Mouse (Mus musculus) cerebellum, postnatal 14 days (tissue): ENCODE measurements around the gene Gm4871.

Experiments
- DNase-seq, 2 experiments: peaks; one replicate each; pipeline ENCODE4 v3.0.0; 2021; ENCODE audit warnings: mixed read lengths in 2 of 2

Gene Gm4871

DNA sequence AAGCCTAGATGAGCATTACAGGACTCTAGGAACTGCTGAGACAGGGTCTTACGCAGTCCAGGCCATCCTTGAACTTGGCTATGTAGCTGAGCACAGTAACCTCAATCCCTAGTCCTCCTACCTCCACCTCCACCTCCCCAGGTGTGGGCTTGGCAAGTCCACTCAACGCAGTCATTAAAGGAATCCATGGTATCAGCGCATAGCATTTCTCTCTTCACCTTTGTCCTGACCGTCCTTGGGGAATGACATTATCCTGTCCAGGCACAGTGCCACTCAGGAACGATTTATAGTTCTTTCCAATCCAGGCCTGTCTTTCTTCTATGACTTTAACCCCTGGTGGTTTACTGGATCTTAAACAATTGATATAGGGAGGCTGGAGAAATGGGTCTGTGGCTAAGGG, 42.1 kb downstream of the Gm4871 start:
- no peak for DNase-seq

DNA sequence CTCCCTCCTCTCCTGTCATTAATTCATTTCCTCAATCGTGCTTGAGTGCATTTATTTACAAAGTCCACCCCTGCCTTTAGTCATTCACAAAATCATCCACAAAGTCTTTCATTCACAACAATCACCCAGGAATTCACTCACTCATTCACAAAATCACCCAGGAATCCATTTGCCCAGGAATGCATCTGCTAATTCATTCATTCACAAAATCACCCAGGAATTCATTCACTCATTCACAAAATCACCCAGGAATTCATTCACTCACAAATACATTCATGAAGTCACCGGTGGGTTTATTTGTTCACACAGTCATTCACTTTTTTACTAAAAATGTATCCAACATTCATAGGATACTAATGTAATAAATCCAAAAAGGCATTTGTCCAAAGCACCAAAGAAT, 42.5 kb downstream of the Gm4871 start:
- no peak for DNase-seq

DNA sequence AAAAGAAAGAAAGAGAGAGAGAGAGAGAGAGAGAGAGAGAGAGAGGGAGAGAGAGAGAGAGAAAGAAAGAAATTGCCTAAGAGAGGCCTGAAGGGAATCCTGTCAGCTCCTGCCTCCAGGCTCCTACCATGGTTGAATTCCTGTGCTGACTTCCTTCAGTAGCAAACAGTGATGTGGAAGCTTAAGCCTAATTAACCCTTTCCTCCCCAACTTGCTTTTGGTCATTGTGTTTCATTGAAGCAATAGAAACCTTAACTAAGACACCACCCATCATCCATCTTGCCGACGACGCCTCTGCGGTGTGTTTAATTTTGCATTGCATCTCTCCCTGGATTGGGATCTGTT, 43.5 kb downstream of the Gm4871 start:
- no peak for DNase-seq

DNA sequence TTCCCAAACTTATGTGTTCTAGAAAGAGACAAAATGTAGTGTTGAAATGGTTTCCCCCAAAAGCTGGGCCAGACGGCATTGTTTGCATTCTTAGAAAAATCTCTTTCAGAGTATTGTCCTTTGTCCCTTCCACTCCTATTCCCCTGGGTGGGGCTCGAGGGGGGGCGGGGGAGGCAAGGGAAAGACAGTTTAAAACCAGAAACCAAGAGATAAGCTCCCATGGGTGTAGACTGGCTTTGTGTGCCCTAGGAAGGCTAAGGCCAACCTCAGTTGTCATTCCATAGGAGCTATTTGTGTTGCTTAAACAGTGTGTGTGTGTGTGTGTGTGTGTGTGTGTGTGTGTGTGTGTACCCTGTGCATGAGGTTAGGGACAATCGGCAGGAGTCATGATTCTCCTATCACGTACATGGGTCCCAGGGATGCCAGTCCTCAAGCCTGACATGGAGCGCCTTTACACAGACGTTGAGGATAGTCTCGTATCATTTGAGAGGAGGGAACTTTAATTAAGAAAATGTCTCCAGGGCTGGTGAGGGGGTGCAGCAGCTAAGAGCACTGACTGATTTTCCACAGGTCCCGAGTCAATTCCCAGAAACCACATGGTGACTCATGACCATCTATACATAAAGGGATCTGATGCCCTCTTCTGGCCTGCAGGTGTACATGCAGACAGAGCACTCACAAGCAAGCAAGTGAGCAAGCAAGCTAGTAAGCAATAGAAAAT, 44.1 kb downstream of the Gm4871 start:
- DNase-seq = peak; percentile 65 to 73

DNA sequence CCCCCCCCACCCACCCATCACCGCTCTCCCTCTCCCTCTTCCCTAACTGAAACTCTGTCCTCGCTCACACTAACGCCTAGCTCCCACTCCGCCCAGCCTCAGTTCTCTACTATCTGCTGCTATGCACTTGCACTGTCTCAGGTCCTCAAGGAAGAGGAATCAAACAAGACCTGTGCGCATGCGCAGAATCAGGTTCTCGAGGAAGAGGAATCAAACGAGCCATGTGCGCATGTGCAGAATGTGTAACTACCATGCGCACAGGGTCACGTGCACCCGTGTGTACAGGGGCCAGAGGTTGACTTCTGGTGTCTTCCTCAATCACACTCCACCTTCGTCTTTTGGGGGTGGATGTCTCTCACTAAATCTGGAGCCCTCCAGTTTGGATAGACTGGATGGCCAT, 45.0 kb downstream of the Gm4871 start:
- no peak for DNase-seq

DNA sequence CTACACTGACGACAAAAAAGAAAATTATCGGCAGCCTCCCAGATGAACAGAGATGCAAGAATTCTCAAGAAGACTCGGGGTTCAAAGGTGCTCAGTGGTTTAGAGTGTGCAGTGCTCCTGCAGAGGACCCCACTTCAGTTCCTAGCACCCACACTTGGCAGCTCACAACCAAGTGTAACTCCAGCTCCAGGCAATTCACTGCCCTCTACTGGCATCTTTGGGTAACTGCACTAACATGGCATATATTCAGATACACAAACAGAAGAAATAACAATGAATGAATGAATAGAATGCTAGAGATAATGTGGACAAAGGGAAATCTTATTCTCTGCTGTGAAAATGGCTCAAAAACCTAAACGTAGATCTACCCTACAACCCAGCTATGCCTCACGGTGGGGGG, 47.7 kb downstream of the Gm4871 start:
- no peak for DNase-seq

DNA sequence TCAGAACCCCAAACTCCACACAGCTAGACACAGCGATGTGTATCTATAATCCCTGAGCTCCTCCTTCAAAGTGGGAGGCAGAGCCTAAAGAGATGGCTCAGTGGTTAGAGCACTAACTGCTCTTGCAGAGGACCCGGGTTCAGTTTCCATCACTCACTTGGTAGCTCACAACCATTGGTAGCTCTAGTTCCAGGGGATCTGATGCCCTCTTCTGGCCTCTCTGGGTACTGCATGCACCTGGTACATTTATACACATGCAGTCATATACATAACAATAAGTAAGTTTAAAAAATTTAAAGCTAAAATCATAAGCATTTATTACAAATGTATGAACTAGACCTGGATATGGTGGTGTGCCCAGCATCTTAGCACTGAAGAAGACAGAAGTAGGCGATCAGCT, 49.3 kb downstream of the Gm4871 start:
- no peak for DNase-seq
